Mouse (Mus musculus) layer of hippocampus, adult 2 months (tissue): Measurements from ENCODE around the gene Edc3. TPM values are rescaled to one million over a fixed set of nuclear protein-coding genes. Genes with fewer than 3 reads are reported as not detected.
"Not testable (repeated sequence)": the region's sequence is repeated elsewhere in the genome, so short reads cannot be mapped to it uniquely, and the experiment has no call there.

Experiments used
- DNase-seq, 2 experiments: peaks; one replicate each; pipeline ENCODE4 v3.0.0; 2022; ENCODE audit warnings: low spot score in 2 of 2
- H3K27ac ChIP-seq: fragments of 200-600 bp; 2 replicates; pipeline ENCODE4 v1.8.1; 2022
- H3K4me3 ChIP-seq: fragments of 200-600 bp; 2 replicates; pipeline ENCODE4 v1.8.1; 2022; ENCODE audit warnings: mild to moderate bottlenecking
- CTCF ChIP-seq: fragments of 200-600 bp; conservative IDR thresholded peaks from 2 replicates; pipeline ENCODE4 v1.8.1; 2022; ENCODE audit warnings: antibody characterized with exemption, mild to moderate bottlenecking, moderate library complexity
- total RNA-seq, 2 experiments: library from RNA; stranded (reverse); gene quantifications; 2 replicates each; pipeline ENCODE4 v1.2.3; 2021

The Edc3 gene
- total RNA-seq, 2 experiments from 2014 or later: 13.2 to 14.1 TPM

DNA sequence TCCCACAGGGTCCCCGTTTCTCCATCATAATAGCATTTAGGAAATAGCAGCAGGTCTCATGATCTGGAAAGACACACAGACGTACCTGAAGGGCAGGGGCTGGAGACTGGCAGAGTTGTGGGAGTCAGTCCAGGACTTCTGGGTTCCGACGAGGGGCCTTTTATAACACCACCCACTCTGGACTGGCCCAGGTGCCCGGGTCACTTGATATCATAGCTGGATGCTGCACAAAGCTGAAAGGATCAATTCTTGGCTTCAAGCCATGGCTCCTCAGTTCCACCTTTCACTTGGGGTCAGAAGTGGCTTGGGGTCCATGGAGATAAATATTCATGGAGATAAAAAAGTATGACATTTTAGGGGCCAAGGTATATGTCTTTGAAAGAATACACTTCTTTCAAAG lies 24.8 kb upstream of the Edc3 start, which contains the start of gene Cyp1a2:
Gene Cyp1a2, minus strand, starts transcription at position 184 of the 400 bp plus-strand sequence.
- TF ChIP-seq CTCF: no peak
- DNase-seq: no peak
- Histone ChIP-seq H3K27ac (no peak within 1 kb of the TSS), H3K4me3 (no peak within 1 kb of the TSS)

DNA sequence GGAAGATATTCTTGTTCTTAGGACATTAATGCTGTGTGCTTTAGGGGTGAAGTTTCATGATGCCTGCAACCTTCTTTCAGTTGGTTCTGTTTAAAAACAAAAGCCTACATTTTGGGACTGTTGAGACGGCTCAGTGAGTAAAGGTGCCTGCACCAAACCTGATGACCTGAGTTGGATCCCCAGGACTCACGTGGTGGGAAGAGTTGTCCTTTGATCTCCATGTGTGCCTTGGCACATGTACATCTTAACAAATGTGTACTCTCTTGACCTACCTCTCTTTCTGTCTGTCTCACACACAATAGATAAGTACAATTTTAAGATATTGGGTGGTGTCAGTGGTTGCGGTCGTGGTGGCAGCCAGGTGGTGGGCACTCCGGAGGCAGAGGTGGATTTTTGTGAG lies 22.3 kb upstream of the Edc3 start:
- TF ChIP-seq CTCF: no peak
- Histone ChIP-seq H3K4me3 (no peak overlapping the region), H3K27ac (no peak overlapping the region)
- no peak for DNase-seq

DNA sequence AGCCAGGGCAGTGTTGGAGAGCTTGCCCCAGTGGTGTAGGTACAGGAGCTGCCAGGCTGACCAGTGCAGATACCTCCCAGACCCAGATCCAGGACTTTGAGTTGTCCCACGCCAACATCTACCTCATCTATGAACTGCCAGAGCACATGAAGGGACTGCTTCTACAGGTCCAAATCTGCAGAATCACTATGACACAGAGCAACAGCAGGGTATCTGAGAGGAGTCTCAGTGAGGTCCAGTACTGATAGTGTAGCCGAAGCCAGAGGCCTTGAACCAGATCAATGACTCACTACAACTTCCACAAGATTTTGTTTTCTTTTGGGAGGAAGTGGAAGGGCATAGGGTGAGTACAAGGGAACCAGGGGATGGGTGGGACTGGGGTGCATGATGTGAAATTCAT lies 20.6 kb upstream of the Edc3 start, which contains the start of gene Cyp1a1:
Gene Cyp1a1, plus strand, starts transcription at position 178 of the 400 bp plus-strand sequence.
- Histone ChIP-seq H3K27ac (no peak within 1 kb of the TSS), H3K4me3 (no peak within 1 kb of the TSS)
- DNase-seq: no peak
- no peak for TF ChIP-seq CTCF

DNA sequence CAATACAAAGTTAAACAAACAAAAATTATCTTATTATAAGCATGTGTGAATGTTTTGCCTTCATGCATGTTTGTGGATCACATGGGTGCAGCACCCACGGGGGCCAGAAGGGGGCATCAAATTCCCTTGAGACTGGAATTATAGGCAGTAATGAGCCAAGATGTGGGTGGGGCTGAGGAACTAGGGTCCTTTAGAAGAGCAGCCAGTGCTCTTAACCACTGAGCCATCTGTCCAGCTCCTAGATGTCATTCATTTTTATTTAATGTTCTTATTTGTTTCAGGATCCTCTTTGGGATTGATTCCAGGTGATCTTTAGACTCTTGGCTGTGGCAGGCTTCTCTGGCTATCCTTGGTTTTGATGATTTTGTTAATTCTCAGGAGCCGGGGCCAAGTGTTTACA lies 20.2 kb upstream of the Edc3 start:
- TF ChIP-seq CTCF: peak; percentile 63
- no peak overlapping the region for H3K4me3 ChIP-seq
- DNase-seq: no peak
- H3K27ac ChIP-seq: no peak overlapping the region

DNA sequence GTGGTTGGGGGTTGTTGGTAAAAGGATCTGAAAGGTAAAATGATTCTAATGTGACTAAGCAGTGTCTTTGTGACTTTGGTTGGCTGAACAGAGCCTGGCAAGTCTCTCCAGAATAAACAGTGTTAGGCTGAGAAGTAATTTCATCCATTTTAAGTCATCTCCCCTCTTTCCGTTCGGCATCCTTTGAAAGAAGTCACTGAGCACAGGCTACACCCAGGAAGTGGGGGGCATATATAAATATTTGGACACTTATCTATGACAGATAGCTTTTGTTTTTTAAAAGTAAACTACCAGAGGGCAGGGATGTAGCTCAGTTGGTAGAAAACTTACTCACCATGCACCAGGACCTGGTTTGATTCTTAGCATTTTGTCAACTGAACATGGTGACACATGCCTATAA lies 19.7 kb upstream of the Edc3 start:
- DNase-seq: no peak
- TF ChIP-seq CTCF: no peak
- no peak overlapping the region for H3K4me3 ChIP-seq
- H3K27ac ChIP-seq: no peak overlapping the region

DNA sequence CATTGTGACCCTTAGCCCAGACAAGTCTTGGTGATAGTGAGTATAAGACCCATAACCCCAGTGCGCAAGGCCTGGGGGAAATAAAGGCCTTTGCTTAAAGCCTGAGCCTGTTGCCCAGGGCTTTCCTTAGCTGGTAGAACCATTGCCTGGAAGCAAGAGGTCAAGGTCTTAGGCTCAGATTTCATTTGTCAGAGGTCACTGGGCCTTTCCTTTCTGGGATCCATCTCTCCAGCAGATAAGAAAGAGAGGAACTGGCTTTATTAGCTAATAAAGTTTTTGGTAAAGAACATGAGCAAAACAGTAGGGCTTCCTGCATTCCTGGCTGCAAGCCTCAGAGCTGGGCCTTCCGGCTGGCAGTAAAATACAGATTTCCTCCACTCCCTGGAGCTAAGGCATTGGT lies 14.2 kb upstream of the Edc3 start:
- no peak for TF ChIP-seq CTCF
- no peak for DNase-seq
- Histone ChIP-seq H3K27ac (no peak overlapping the region), H3K4me3 (no peak overlapping the region)

DNA sequence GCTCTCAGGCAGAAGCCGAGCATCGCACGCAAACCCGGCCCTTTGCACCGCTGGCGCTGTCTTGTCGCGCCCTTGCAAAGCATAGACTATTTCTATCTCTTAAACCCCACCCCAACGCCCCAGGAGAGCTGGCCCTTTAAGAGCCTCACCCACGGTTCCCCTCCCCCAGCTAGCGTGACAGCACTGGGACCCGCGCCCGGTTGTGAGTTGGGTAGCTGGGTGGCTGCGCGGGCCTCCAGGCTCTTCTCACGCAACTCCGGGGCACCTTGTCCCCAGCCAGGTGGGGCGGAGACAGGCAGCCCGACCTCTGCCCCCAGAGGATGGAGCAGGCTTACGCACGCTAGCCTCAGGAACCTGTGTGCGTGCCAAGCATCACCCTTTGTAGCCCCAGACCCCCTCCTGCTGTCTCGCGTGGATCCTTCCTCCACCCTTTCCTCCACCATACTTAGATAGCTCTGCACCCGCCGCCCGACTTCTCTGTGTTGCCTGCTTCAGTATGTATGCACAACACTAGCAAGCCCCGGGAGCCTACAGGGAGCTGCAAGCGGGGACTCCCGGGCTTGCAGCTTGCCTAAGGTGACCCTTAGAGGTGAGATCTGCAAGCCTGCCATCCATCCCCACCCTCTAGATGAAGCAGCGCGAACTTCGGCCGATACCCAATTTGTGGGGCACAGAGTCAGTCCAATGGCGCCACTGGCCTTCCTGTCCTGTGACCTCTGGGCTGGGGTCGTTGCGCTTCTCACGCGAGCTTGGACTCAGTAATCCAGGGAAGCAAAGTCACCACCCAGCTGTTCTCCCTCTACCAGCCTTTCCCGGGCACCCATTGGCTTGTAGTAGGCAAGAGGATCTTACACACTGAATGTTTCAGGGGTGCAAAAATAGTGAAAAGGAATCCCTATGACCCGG lies 11.7 kb upstream of the Edc3 start:
- peak; percentile 69 to 74 for DNase-seq
- TF ChIP-seq CTCF: 0 out of 2 replicates have a peak, but pooled peaks have one; percentile 11
- Histone ChIP-seq H3K4me3 (peak overlapping the region; percentile 70), H3K27ac (peak overlapping the region; percentile 71)

DNA sequence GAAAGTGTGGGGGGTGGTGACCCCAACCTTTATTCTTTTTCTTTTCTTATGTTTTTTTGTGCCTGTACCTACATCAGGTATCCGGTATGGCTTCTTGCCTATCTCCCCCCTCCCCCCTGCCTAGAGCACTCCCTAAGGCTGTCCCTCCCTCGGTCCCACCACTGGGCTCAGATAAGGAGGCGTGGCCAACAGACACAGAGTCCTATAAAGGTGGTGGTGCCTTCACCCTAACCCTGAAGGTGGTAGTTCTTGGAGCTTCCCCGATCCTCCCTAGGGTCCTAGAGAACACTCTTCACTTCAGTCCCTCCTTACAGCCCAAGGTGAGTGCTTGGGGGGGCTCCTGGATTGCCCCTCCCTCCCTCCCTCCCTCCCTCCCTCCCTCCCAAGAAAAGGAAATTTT lies 11.0 kb upstream of the Edc3 start:
- Histone ChIP-seq H3K27ac (no peak overlapping the region), H3K4me3 (no peak overlapping the region)
- no peak for DNase-seq
- TF ChIP-seq CTCF: no peak

DNA sequence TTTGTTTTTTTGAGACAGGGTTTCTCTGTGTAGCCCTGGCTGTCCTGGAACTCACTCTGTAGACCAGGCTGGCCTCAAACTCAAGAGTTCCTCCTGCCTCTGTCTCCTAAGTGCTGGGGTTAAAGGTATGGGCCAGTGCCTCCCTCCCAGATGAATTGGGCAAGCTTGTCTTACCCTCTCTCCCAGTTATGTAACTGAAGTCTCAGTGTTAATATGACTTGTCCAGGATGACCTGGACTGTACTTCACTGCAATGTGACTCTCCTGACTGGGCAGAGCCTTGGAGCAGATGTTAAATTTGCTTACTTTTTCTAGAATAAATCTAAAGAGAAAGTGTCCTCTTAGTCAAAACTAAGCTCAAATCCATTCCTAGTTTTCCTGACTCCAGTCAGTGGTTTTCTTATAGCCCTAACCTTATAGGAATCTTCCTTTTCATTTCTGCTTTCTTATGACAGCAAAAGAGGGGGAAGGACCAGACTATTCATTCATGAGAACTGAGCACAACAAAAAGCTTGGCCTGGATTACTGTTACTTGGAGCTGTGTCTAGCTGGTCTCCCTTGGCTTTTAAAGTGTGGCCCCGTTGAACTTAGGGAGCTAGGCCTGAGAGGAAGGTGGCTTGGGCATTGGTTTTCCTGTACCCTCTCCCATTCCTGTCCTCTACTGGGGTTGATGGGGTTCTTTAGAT lies 9.7 kb upstream of the Edc3 start:
- Histone ChIP-seq H3K4me3 (no peak overlapping the region), H3K27ac (no peak overlapping the region)
- DNase-seq: peak in 1 of 2 experiments; percentile 5
- no peak for TF ChIP-seq CTCF

DNA sequence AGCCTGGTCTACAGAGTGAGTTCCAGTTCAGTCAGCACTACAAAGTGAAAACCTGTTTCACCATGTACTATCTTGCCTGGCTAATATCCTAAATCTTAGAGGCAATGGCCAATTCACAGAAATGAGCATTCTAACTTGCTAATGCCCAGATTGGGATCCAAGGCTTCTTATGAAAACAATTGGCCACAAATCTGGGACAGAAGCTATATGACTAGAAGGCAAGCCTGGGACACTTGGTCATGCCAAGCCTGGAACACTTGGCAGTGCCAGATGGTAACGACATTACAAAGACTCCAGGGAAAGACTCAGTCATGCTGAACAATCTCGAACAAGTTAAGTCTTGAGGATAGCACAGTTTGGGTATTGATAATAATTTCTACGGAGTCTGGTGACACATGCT lies 1.8 kb upstream of the Edc3 start:
- no peak overlapping the region for H3K27ac ChIP-seq
- H3K4me3 ChIP-seq: no peak overlapping the region
- DNase-seq: no peak
- TF ChIP-seq CTCF: no peak

DNA sequence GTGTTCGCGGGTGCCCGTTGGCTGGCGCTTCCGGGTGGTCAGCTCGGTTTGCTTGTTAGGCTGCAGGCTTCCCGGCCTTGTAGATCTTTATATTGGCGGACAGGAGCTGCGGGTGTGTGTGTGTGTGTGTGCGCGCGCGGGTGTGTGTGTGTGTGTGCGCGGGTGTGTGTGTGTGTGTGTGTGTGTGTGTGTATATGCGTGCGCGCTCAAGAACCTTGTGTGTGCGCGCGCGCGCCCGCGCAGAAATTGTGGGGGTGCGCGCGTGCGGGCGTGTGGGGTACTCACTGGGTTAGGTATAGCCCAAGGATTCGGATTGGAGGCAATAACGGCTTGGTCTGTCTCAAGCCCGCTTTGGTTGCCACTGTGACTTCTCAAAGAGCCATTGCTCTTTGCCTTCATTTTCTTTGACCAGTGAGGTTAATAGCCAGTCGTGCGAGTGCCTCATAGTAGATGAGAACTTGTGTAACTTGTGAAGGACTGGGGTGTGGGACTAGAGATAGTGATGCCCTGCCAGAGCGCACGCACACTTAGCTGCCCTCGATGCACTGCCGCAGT lies 457 bp downstream of the Edc3 start:
- H3K27ac ChIP-seq: peak overlapping the region; percentile 98
- peak; percentile 48 to 60 for DNase-seq
- no peak for TF ChIP-seq CTCF
- H3K4me3 ChIP-seq: peak overlapping the region; percentile 90

DNA sequence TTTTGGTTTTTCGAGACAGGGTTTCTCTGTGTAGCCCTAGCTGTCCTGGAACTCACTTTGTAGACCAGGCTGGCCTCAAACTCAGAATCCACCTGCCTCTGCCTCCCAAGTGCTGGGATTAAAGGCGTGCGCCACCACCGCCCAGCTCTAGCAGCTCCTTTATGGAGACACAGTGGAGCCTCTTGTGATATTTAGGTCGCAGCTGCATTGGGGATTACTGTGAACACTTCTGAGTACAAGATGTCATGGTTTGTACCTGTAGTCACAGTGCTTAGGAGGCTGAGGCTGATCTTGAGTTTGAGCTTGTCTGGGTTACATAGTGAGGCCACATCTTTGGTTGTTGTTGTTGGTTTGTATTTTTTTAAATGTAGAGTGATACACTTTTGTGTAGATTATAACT lies 1.9 kb downstream of the Edc3 start:
- not testable (repeated sequence) for H3K4me3 ChIP-seq, DNase-seq, H3K27ac ChIP-seq

DNA sequence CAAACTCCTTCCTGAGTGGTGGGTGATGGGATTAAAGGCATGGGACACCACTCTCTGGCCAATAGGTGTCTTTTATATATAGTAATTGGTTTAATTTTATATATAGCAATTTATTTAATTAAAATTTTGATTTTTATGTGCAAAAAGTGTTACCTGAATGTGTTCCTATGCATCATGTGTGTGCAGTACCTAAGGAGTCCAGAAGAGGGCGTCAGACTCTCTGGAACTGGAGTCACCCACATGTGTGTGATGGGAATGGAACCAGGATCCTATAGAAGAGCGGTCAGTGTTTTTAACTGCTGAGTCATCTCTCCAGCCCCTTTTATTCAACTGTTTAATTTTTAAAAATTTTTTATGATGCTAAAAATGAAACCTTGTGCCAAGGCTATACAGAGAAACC lies 3.9 kb downstream of the Edc3 start:
- TF ChIP-seq CTCF: peak; percentile 72
- Histone ChIP-seq H3K4me3 (no peak overlapping the region), H3K27ac (no peak overlapping the region)
- no peak for DNase-seq
